Mouse (Mus musculus): ENCODE measurements at regions not wholly inside any gene's neighbourhood (a gene's known extent, or its start where the extent isn't known, plus 50 kb on each side); places are given as distances from the start of the nearest gene placed in this dataset.

DNA sequence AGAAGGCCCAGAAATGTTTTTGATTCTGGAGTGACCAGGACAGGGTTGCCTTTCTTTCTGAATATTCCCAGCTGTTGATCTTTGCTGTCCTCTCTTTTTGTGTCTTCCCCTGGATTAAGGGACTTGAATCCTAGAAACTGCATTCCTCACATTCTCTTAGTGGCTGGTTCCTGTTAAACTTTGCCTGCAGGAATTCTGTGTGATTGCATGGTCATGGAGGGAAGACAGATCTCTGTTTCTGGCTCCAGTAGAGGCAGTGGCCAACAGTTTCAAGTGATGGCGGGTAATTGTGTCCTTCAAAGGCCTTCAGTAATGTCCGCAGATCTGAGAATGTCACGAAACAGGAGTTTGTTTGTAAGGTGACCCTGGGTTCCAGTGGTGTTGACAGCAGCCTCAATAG is 410.1 kb upstream of the Mmadhc start:
- Histone ChIP-seq H3K9ac (replicated peaks; ENCODE audit: low read length) (no peak overlapping the region), H3K4me1 (ENCODE audit: insufficient read depth, low read length) (no peaks in the 10 kb centered on the region), H3K4me2 (ENCODE audit: low read depth, low read length) (no peak overlapping the region), H3K27me3 (ENCODE audit: insufficient read depth, low read length) (no peaks in the 10 kb centered on the region), H3K9me3 (ENCODE audit: low read length) (no peaks in the 10 kb centered on the region), H3K27ac (no peak overlapping the region), H3K4me3 (ENCODE audit: low read length) (no peak overlapping the region), H3K36me3 (ENCODE audit: insufficient read depth, low read length) (no peaks in the 10 kb centered on the region)
- no peak for TF ChIP-seq CTCF (IDR thresholded peaks at IDR 0.05; ENCODE audit: low read depth)
- no peak for ATAC-seq
- WGBS, result 83% methylated on average over 3 of the region's 3 CpGs
- no peak for DNase-seq (ENCODE audit: low spot score)

DNA sequence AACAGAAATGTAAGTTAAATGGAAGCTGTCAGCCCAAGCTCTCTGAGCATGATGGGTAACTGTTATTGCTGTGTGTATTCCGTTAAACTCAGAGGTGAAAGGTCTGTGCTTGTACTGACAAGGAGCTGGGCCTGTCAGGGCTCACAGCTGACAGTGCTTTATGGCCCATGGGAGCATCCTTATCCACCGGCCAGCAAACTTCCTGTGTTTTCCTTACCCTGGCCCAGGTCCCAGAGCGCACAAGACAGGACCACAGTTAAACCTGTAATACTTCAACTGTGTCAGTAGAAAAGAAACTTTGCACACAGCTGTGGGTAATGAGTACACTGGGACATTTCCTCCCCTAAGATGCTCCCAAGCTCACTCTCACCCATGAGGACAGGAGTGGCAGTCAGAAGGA is 407.7 kb upstream of the Mmadhc start:
- H3K4me1 ChIP-seq (ENCODE audit: insufficient read depth, low read length), result no peaks in the 10 kb centered on the region
- DNase-seq (ENCODE audit: low spot score) (no peak), ATAC-seq (no peak)
- no peak overlapping the region for H3K27ac ChIP-seq
- H3K36me3 ChIP-seq (ENCODE audit: insufficient read depth, low read length), result no peaks in the 10 kb centered on the region
- H3K4me3 ChIP-seq (ENCODE audit: low read length), result no peak overlapping the region
- no peaks in the 10 kb centered on the region for H3K27me3 ChIP-seq (ENCODE audit: insufficient read depth, low read length)
- no peaks in the 10 kb centered on the region for H3K9me3 ChIP-seq (ENCODE audit: low read length)
- TF ChIP-seq CTCF (IDR thresholded peaks at IDR 0.05; ENCODE audit: low read depth), result no peak
- no peak overlapping the region for H3K9ac ChIP-seq (replicated peaks; ENCODE audit: low read length)
- WGBS, result 63% methylated on average over 3 of the region's 3 CpGs
- H3K4me2 ChIP-seq (ENCODE audit: low read depth, low read length), result no peak overlapping the region

DNA sequence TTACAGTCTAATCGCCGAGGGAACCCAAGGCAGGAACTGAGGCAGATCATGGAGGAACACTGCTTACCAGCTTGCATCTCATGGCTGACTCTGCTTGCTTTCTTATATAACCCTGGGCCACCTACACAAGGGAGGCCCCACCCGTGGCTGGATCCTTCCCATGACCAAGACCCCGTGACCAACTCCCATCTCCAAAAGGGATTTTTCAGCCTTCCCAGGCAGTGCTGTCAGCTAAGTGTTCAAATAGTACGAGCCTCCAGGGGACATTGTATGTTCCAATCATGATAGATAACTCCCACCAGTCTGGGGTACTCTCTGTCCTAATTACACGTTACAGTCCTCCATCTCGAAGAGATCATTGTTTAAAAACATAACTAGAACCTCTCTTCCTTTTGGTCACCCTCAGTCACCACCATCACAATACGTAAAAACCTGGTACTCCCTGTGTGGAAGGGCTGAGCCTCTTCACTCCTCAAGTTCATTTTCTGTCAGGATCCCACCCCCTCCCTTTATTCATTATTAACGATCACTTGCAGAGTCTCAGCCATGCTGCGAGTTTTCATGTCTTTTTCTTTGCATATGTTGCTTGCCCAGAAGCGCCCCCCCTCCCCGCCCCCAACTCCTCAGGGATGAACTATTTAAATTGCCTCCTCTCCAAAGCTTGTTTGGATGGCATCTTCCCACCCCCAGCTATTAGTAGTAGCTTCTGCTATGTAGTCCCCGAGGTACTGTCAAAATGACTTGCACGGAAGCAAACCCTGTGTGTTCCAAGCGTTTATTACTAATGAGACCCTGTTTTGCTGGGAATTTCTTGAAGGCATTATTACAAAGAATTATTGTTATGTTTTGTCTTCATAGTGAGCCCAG is 406.2 kb upstream of the Mmadhc start:
- H3K36me3 ChIP-seq (ENCODE audit: insufficient read depth, low read length), result no peaks in the 10 kb centered on the region
- no peak overlapping the region for H3K4me3 ChIP-seq (ENCODE audit: low read length)
- no peak overlapping the region for H3K27ac ChIP-seq
- TF ChIP-seq CTCF (IDR thresholded peaks at IDR 0.05; ENCODE audit: low read depth), result no peak
- H3K27me3 ChIP-seq (ENCODE audit: insufficient read depth, low read length), result no peaks in the 10 kb centered on the region
- no peaks in the 10 kb centered on the region for H3K4me1 ChIP-seq (ENCODE audit: insufficient read depth, low read length)
- 56% methylated on average over 15 of the region's 15 CpGs for WGBS
- no peak for ATAC-seq
- H3K9me3 ChIP-seq (ENCODE audit: low read length), result no peaks in the 10 kb centered on the region
- no peak overlapping the region for H3K9ac ChIP-seq (replicated peaks; ENCODE audit: low read length)
- no peak overlapping the region for H3K4me2 ChIP-seq (ENCODE audit: low read depth, low read length)
- peak; percentile 12 for DNase-seq (ENCODE audit: low spot score)

DNA sequence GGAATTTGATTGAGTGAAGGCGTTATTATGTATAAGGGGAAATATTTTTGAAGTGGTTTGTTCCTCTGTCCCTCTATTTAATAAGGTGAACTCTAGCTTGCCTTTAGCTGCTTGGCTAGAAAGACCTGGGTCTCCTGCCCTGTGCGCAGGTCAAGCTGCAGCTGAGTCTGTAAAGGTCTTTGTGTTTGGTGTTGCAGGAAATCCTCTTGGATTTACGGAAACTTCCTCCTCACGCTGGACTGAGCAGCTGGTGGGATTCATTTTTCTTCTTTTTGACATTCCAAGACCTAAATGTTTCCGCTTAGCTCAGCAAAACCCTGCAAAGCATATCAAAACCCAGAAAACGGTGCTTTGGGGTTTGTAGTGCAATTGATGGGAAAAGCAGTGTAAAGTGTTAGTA is 402.2 kb upstream of the Mmadhc start:
- Histone ChIP-seq H3K4me3 (ENCODE audit: low read length) (no peak overlapping the region), H3K36me3 (ENCODE audit: insufficient read depth, low read length) (no peaks in the 10 kb centered on the region), H3K27ac (no peak overlapping the region), H3K9me3 (ENCODE audit: low read length) (no peaks in the 10 kb centered on the region), H3K9ac (replicated peaks; ENCODE audit: low read length) (no peak overlapping the region), H3K27me3 (ENCODE audit: insufficient read depth, low read length) (no peaks in the 10 kb centered on the region), H3K4me1 (ENCODE audit: insufficient read depth, low read length) (no peaks in the 10 kb centered on the region), H3K4me2 (ENCODE audit: low read depth, low read length) (no peak overlapping the region)
- ATAC-seq, result no peak
- 75% methylated on average over 6 of the region's 6 CpGs for WGBS
- no peak for TF ChIP-seq CTCF (IDR thresholded peaks at IDR 0.05; ENCODE audit: low read depth)
- DNase-seq (ENCODE audit: low spot score), result no peak

DNA sequence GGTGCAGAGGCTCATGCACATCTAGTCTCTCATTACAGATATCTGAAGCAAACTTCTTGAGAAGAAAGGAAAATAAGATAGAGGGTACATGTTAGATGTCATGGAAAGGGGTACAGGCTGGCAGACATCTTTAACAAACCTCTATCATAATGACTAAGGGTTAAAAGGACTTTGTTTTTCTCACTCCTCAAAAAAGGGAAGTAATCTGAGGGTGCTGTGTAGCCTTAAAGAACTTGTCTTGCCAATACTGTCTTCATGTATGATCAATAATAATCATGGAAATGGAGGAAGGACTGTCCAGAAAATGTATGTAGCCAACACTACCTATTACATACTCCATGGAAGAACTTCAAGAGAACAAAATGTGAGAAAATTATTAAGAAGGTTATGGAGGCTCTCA is 400.0 kb upstream of the Mmadhc start:
- no peak for TF ChIP-seq CTCF (IDR thresholded peaks at IDR 0.05; ENCODE audit: low read depth)
- ATAC-seq (no peak), DNase-seq (ENCODE audit: low spot score) (no peak)
- Histone ChIP-seq H3K4me1 (ENCODE audit: insufficient read depth, low read length) (no peaks in the 10 kb centered on the region), H3K27ac (no peak overlapping the region), H3K36me3 (ENCODE audit: insufficient read depth, low read length) (no peaks in the 10 kb centered on the region), H3K27me3 (ENCODE audit: insufficient read depth, low read length) (no peaks in the 10 kb centered on the region), H3K4me3 (ENCODE audit: low read length) (no peak overlapping the region), H3K9me3 (ENCODE audit: low read length) (no peaks in the 10 kb centered on the region), H3K4me2 (ENCODE audit: low read depth, low read length) (no peak overlapping the region), H3K9ac (replicated peaks; ENCODE audit: low read length) (no peak overlapping the region)

DNA sequence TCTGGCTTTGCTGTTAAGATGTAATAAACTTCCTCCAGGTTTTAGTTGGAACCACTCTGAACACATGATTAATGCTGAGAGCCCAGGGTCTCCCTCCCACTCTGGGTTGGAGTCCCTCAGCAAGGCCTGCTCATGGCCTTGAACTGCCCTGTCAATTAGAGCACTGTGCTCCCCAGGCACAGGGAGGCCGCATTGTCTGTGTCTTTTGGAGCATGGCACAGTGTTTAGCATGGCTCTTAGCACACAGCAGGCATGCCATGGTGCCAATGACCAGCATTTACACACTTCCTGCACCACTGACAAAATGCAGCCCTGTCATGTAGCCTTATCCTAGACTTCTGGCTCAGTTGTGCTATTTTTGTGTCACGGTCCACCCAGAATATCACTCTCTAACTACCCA is 398.2 kb upstream of the Mmadhc start:
- no peak for TF ChIP-seq CTCF (IDR thresholded peaks at IDR 0.05; ENCODE audit: low read depth)
- no peaks in the 10 kb centered on the region for H3K36me3 ChIP-seq (ENCODE audit: insufficient read depth, low read length)
- H3K27me3 ChIP-seq (ENCODE audit: insufficient read depth, low read length), result no peaks in the 10 kb centered on the region
- no peak overlapping the region for H3K4me3 ChIP-seq (ENCODE audit: low read length)
- H3K9me3 ChIP-seq (ENCODE audit: low read length), result no peaks in the 10 kb centered on the region
- H3K9ac ChIP-seq (replicated peaks; ENCODE audit: low read length), result no peak overlapping the region
- H3K27ac ChIP-seq, result no peak overlapping the region
- WGBS, result 35% methylated on average over 2 of the region's 2 CpGs
- no peaks in the 10 kb centered on the region for H3K4me1 ChIP-seq (ENCODE audit: insufficient read depth, low read length)
- DNase-seq (ENCODE audit: low spot score), result peak; percentile 76
- ATAC-seq, result peak; percentile 93
- no peak overlapping the region for H3K4me2 ChIP-seq (ENCODE audit: low read depth, low read length)

DNA sequence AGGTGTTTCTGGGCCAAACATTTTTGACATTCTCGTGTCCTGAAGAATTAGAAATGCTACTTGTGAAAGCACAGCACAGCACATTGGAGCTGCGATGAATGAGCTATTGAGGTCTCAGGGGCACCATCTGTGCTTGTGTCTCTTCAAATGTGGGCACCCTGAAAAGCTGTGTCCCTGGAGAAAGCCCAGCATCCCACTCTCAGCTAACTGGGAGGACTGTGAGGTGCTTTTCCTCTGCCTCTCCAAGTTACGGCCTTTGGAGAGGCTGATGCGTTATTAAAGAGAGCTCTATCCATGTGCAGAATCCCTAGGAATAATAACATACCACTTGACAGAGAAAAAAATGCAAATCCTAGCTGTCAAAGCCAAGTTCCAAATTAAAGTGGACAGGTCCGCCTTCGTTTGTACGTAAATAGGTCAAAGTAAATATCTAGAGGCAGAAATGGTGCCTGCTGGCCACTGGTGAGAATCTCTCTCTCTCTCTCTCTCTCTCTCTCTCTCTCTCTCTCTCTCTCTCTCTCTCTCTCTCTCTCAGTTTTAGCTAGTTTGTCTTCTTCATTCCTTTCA is 397.3 kb upstream of the Mmadhc start:
- Histone ChIP-seq H3K9ac (replicated peaks; ENCODE audit: low read length) (no peak overlapping the region), H3K36me3 (ENCODE audit: insufficient read depth, low read length) (no peaks in the 10 kb centered on the region), H3K4me1 (ENCODE audit: insufficient read depth, low read length) (no peaks in the 10 kb centered on the region), H3K4me3 (ENCODE audit: low read length) (no peak overlapping the region), H3K27me3 (ENCODE audit: insufficient read depth, low read length) (no peaks in the 10 kb centered on the region), H3K4me2 (ENCODE audit: low read depth, low read length) (no peak overlapping the region), H3K27ac (no peak overlapping the region), H3K9me3 (ENCODE audit: low read length) (no peaks in the 10 kb centered on the region)
- 39% methylated on average over 7 of the region's 7 CpGs for WGBS
- ATAC-seq (no peak), DNase-seq (ENCODE audit: low spot score) (no peak)
- TF ChIP-seq CTCF (IDR thresholded peaks at IDR 0.05; ENCODE audit: low read depth), result no peak
